Mouse (Mus musculus) cerebellum, adult 2 months (tissue): ENCODE measurements around the gene Btf3l4. TPM values are rescaled to one million over a fixed set of nuclear protein-coding genes. Genes with fewer than 3 reads are reported as not detected.

Experiments
- DNase-seq, 2 experiments: peaks; one replicate each; pipeline ENCODE4 v3.0.0; 2021
- H3K27ac ChIP-seq: fragments of 200-500 bp; 2 replicates; pipeline ENCODE4 v1.5.1; 2012; ENCODE audit warnings: low read length, control low read depth, inconsistent platforms; ENCODE audit not compliant: insufficient read depth
- H3K27me3 ChIP-seq: fragments of 200-500 bp; 2 replicates; pipeline ENCODE4 v1.6.1; 2012; ENCODE audit warnings: inconsistent platforms, mild to moderate bottlenecking, low read length, moderate library complexity; ENCODE audit not compliant: control insufficient read depth, insufficient read depth
- H3K4me1 ChIP-seq: fragments of 200-500 bp; 2 replicates; pipeline ENCODE4 v1.6.1; 2011; ENCODE audit warnings: low read length; ENCODE audit not compliant: control insufficient read depth, insufficient read depth
- H3K4me3 ChIP-seq: fragments of 200-500 bp; replicated peaks from 2 replicates; pipeline ENCODE3; 2011; ENCODE audit warnings: mild to moderate bottlenecking, low read depth, low read length, control low read depth; ENCODE audit not compliant: insufficient read depth
- CTCF ChIP-seq: fragments of 200-500 bp; IDR thresholded peaks from 2 replicates; pipeline ENCODE4 v1.5.1; 2011; ENCODE audit warnings: low read depth, mild to moderate bottlenecking, control low read depth, low read length, moderate library complexity, borderline replicate concordance; ENCODE audit not compliant: insufficient read depth
- POLR2A ChIP-seq: fragments of 200-500 bp; IDR thresholded peaks from 2 replicates; pipeline ENCODE4 v1.6.1; 2011; ENCODE audit warnings: low read length, control low read depth, borderline replicate concordance; ENCODE audit not compliant: insufficient read depth
- WGBS: fragments of 180-500 bp; shearing (Covaris S2); methylation state at CpG from one replicate; pipeline ENCODE4 v1.1.7; 2018; 5-methylcytosine and 5-hydroxymethylcytosine counted together
- polyA plus RNA-seq: library from polyadenylated mRNA; depleted of rRNA; stranded (reverse); fragments of >200 nt; gene quantifications from 2 replicates; pipeline ENCODE4 v1.2.3, GENCODE M21; 2012; rRNA removed

Btf3l4 gene
- polyA plus RNA-seq, 1 experiment = 84.4 TPM

GRCm38 (mm10) chr4:108780057-108780863 is 53.2 kb downstream of the Btf3l4 start, which contains the start of gene Zfyve9:
Zfyve9 (minus strand) TSS chr4:108780798.
- peak within 1 kb of the TSS; percentile 99 for H3K27ac ChIP-seq
- peak within 1 kb of the TSS; percentile 80 for H3K4me3 ChIP-seq
- 0 out of 2 replicates have a peak, but pooled peaks have one; percentile 41 for TF ChIP-seq POLR2A
- TF ChIP-seq CTCF = peak; percentile 21; the same call in 1 of the 2 replicates
- H3K4me1 ChIP-seq = peaks cover 2% of the 10 kb centered on the region; the same call in 1 of the 2 replicates
- under 1% methylated on average over 104 of the region's 111 CpGs for WGBS
- DNase-seq = peak; percentile 85 to 88
- no peaks in the 10 kb centered on the region for H3K27me3 ChIP-seq

- Histone ChIP-seq H3K4me1 (peaks cover 2% of the 10 kb centered on the region; the same call in 1 of the 2 replicates), H3K27ac (peak overlapping the region; percentile 99), H3K4me3 (peak overlapping the region; percentile 80), H3K27me3 (no peaks in the 10 kb centered on the region)
- DNase-seq = no peak
- under 1% methylated on average over 7 of the region's 7 CpGs for WGBS
- peak; percentile 36; the same call in 1 of the 2 replicates for TF ChIP-seq POLR2A
- TF ChIP-seq CTCF = no peak; the same call in 1 of the 2 replicates
These were observed 53.7 kb downstream of the Btf3l4 start for GRCm38 (mm10) chr4:108779763-108780056.

- Histone ChIP-seq H3K27ac (no peak overlapping the region), H3K4me3 (no peak overlapping the region), H3K4me1 (no peaks in the 10 kb centered on the region), H3K27me3 (no peaks in the 10 kb centered on the region)
- DNase-seq = no peak
- TF ChIP-seq POLR2A (no peak), CTCF (no peak)
These were observed 64.9 kb downstream of the Btf3l4 start for GRCm38 (mm10) chr4:108768527-108768926.

Other genes with a start within 250 kb of the Btf3l4 start
- 48.1 and 50.0 TPM in 2 replicates for gene Cc2d1b, start 213.7 kb downstream of the Btf3l4 start, polyA plus RNA-seq
- 0.84 and 0.97 TPM in 2 replicates for gene 3110021N24Rik, start 114.0 kb downstream of the Btf3l4 start, polyA plus RNA-seq
- 37.7 and 41.2 TPM in 2 replicates for gene Zfyve9, start 52.8 kb downstream of the Btf3l4 start, polyA plus RNA-seq
- 51.3 and 53.6 TPM in 2 replicates for gene Txndc12, start 987 bp upstream of the Btf3l4 start, polyA plus RNA-seq
- 20.0 TPM in 2 replicates for gene Kti12, start 14.2 kb upstream of the Btf3l4 start, polyA plus RNA-seq
- gene A730015C16Rik, start 15.0 kb upstream of the Btf3l4 start, polyA plus RNA-seq = not detected in 2 replicates
- 40.1 and 42.5 TPM in 2 replicates for gene Rab3b, start 45.4 kb upstream of the Btf3l4 start, polyA plus RNA-seq
- gene Nrd1, start 167.0 kb upstream of the Btf3l4 start, polyA plus RNA-seq = 136 and 150 TPM in 2 replicates